Mouse (Mus musculus): Measurements from ENCODE around the gene Rasip1. TPM values are rescaled to one million over a fixed set of nuclear protein-coding genes. Genes with fewer than 3 reads are reported as not detected.

Gene Rasip1
- polyA plus RNA-seq, 1 experiment from 2014 or later, result 6.4 TPM

DNA sequence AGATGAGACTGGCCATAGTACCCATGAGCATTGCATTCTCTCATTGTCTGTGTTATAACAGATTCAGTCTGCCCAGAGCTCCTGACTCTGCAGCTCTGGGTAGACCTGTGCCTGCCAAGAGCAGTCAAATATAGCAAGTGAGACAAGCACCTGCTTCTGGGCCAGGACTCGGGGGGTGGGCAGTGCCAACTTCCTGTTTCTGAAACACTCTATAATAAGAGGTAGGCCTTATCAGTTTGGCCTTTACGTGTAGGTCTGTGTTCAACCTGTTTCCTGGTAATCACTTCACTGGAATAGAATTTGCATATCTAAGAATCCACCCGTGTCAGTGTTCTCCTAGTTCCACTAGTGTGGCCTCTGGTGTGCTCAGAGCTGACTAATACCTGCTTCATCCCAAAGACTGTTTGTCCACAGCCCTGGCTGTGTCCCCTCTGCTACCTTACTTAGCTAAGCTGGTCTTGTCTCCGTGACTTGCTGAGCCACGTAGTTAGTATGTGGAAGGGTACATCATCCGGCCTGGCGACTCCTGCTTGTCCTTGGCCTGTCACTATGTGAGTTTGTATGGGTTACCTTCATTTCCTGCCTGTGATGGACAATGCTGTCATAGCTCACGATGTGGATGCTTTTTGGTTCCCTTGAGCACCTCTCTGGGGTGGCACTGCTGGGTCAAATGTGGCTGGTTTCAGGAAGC lies 53.9 kb downstream of the Rasip1 start:
- no peaks in the 10 kb centered on the region for H3K36me3 ChIP-seq (ENCODE audit: control insufficient read depth, insufficient read depth, low read length)
- H3K4me3 ChIP-seq (ENCODE audit: low read depth, low read length), result no peak overlapping the region
- no peaks in the 10 kb centered on the region for H3K9me3 ChIP-seq (ENCODE audit: control insufficient read depth, low read length)
- DNase-seq (ENCODE audit: low spot score), result no peak
- H3K9ac ChIP-seq (ENCODE audit: low read length), result no peak overlapping the region
- no peak for ATAC-seq (ENCODE audit: insufficient number of reproducible peaks, low FRiP score, low TSS enrichment, low read depth)
- H3K4me2 ChIP-seq (ENCODE audit: low read depth, severe bottlenecking), result no peak overlapping the region
- H3K4me1 ChIP-seq (ENCODE audit: control insufficient read depth, insufficient read depth, low read length), result peaks cover 3% of the 10 kb centered on the region
- H3K27me3 ChIP-seq (ENCODE audit: control insufficient read depth, insufficient read depth, low read length), result no peaks in the 10 kb centered on the region
- WGBS, result 86% methylated on average over 8 of the region's 8 CpGs
- H3K27ac ChIP-seq (replicated peaks; ENCODE audit: low read depth, low read length), result no peak overlapping the region

- Histone ChIP-seq H3K9ac (ENCODE audit: low read length) (peak overlapping the region; percentile 45; the same call in 1 of the 2 replicates), H3K9me3 (ENCODE audit: control insufficient read depth, low read length) (no peaks in the 10 kb centered on the region), H3K27ac (replicated peaks; ENCODE audit: low read depth, low read length) (no peak overlapping the region), H3K27me3 (ENCODE audit: control insufficient read depth, insufficient read depth, low read length) (no peaks in the 10 kb centered on the region), H3K36me3 (ENCODE audit: control insufficient read depth, insufficient read depth, low read length) (no peaks in the 10 kb centered on the region), H3K4me3 (ENCODE audit: low read depth, low read length) (no peak overlapping the region), H3K4me1 (ENCODE audit: control insufficient read depth, insufficient read depth, low read length) (peaks cover 5% of the 10 kb centered on the region), H3K4me2 (ENCODE audit: low read depth, severe bottlenecking) (peak overlapping the region; percentile 2; the same call in 1 of the 2 replicates)
- 34% methylated on average over 14 of the region's 14 CpGs for WGBS
- DNase-seq (ENCODE audit: low spot score) (peak; percentile 97), ATAC-seq (ENCODE audit: insufficient number of reproducible peaks, low FRiP score, low TSS enrichment, low read depth) (peak; percentile 56)
These were observed 55.1 kb downstream of the Rasip1 start for GRCm38 (mm10) chr7:45682144-45683126.

- ATAC-seq (ENCODE audit: insufficient number of reproducible peaks, low FRiP score, low TSS enrichment, low read depth), result no peak
- H3K27ac ChIP-seq (replicated peaks; ENCODE audit: low read depth, low read length), result no peak within 1 kb of the TSS
- no peak within 1 kb of the TSS for H3K4me2 ChIP-seq (ENCODE audit: low read depth, severe bottlenecking)
- H3K4me1 ChIP-seq (ENCODE audit: control insufficient read depth, insufficient read depth, low read length), result peaks cover 5% of the 10 kb centered on the region
- no peaks in the 10 kb centered on the region for H3K36me3 ChIP-seq (ENCODE audit: control insufficient read depth, insufficient read depth, low read length)
- H3K4me3 ChIP-seq (ENCODE audit: low read depth, low read length), result no peak within 1 kb of the TSS
- no peak within 1 kb of the TSS for H3K9ac ChIP-seq (ENCODE audit: low read length)
- H3K9me3 ChIP-seq (ENCODE audit: control insufficient read depth, low read length), result no peaks in the 10 kb centered on the region
- no peak for DNase-seq (ENCODE audit: low spot score)
- H3K27me3 ChIP-seq (ENCODE audit: control insufficient read depth, insufficient read depth, low read length), result no peaks in the 10 kb centered on the region
- 70% methylated on average over 7 of the region's 7 CpGs for WGBS
These were observed 56.2 kb downstream of the Rasip1 start, which contains the start of gene Ntn5 for GRCm38 (mm10) chr7:45683396-45684050. Ntn5 (plus strand) TSS chr7:45684022.

DNA sequence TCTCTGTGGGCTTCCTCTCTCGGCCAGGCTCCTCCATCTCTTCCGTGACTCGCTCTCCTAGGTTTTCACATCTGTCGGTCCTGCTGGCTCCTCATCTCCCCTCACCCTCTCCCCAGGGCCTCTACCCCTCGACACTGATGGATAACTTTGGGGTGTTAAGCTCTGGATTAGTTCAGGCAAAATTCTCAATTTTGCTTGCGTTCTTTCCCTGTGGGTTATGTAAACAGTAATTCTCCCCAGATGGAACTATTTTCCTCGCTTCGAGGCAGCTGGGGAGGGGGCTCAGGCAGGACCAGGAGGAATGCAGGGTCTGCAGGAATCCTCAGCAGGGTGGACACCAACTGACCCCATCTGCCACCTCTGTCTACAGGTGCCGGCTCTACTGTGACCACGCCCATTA lies 58.5 kb downstream of the Rasip1 start:
- H3K4me3 ChIP-seq (ENCODE audit: low read depth, low read length), result no peak overlapping the region
- H3K9me3 ChIP-seq (ENCODE audit: control insufficient read depth, low read length), result no peaks in the 10 kb centered on the region
- 0 out of 2 replicates have a peak overlapping the region, but pooled peaks have one; percentile 17 for H3K4me2 ChIP-seq (ENCODE audit: low read depth, severe bottlenecking)
- 33% methylated on average over 10 of the region's 10 CpGs for WGBS
- H3K9ac ChIP-seq (ENCODE audit: low read length), result 0 out of 2 replicates have a peak overlapping the region, but pooled peaks have one; percentile 27
- H3K4me1 ChIP-seq (ENCODE audit: control insufficient read depth, insufficient read depth, low read length), result peaks cover 5% of the 10 kb centered on the region
- H3K36me3 ChIP-seq (ENCODE audit: control insufficient read depth, insufficient read depth, low read length), result no peaks in the 10 kb centered on the region
- DNase-seq (ENCODE audit: low spot score), result no peak
- no peak for ATAC-seq (ENCODE audit: insufficient number of reproducible peaks, low FRiP score, low TSS enrichment, low read depth)
- H3K27me3 ChIP-seq (ENCODE audit: control insufficient read depth, insufficient read depth, low read length), result no peaks in the 10 kb centered on the region
- H3K27ac ChIP-seq (replicated peaks; ENCODE audit: low read depth, low read length), result no peak overlapping the region

DNA sequence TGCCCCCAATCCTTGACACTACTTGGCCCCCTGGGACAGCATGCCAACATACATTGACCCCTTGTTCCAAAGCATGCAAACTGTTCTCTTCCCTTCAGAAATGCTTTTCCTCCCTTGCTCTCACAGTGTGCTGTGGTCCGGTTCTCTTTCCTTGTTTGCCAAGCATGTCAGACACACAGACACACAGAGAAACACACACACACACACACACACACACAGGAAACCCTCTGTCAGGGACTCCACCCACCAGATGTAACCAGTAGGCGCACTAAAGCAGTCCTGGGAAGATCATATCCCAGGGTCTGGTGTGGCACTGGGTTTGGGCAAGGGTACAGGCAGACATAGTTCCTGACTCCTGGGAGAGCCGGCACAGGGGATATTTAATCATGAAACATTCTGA lies 59.6 kb downstream of the Rasip1 start:
- Histone ChIP-seq H3K4me3 (ENCODE audit: low read depth, low read length) (no peak overlapping the region), H3K27ac (replicated peaks; ENCODE audit: low read depth, low read length) (no peak overlapping the region), H3K27me3 (ENCODE audit: control insufficient read depth, insufficient read depth, low read length) (no peaks in the 10 kb centered on the region), H3K9ac (ENCODE audit: low read length) (no peak overlapping the region), H3K9me3 (ENCODE audit: control insufficient read depth, low read length) (no peaks in the 10 kb centered on the region), H3K36me3 (ENCODE audit: control insufficient read depth, insufficient read depth, low read length) (no peaks in the 10 kb centered on the region), H3K4me2 (ENCODE audit: low read depth, severe bottlenecking) (no peak overlapping the region), H3K4me1 (ENCODE audit: control insufficient read depth, insufficient read depth, low read length) (peaks cover 5% of the 10 kb centered on the region)
- ATAC-seq (ENCODE audit: insufficient number of reproducible peaks, low FRiP score, low TSS enrichment, low read depth), result no peak
- no peak for DNase-seq (ENCODE audit: low spot score)
- 85% methylated on average over 3 of the region's 3 CpGs for WGBS

Other genes with a start within 250 kb of the Rasip1 start
- gene Snrnp70, start 231.7 kb upstream of the Rasip1 start, polyA plus RNA-seq (2014; fragmentation: Nextera tagmentation; extraction: Ambion mirVana), result 87.5 and 93.0 TPM in 2 replicates
- not detected in 2 replicates for gene Kcna7, start 221.8 kb upstream of the Rasip1 start, polyA plus RNA-seq (2014; fragmentation: Nextera tagmentation; extraction: Ambion mirVana)
- gene Ntf5, start 213.8 kb upstream of the Rasip1 start, polyA plus RNA-seq (2014; fragmentation: Nextera tagmentation; extraction: Ambion mirVana), result 3.8 and 4.1 TPM in 2 replicates
- not detected in 2 replicates for gene Lhb, start 206.7 kb upstream of the Rasip1 start, polyA plus RNA-seq (2014; fragmentation: Nextera tagmentation; extraction: Ambion mirVana)
- 39.1 and 41.8 TPM in 2 replicates for gene Gys1, start 192.6 kb upstream of the Rasip1 start, polyA plus RNA-seq (2014; fragmentation: Nextera tagmentation; extraction: Ambion mirVana)
- gene Ruvbl2, start 189.4 kb upstream of the Rasip1 start, polyA plus RNA-seq (2014; fragmentation: Nextera tagmentation; extraction: Ambion mirVana), result 184 and 187 TPM in 2 replicates
- 4,688 and 5,046 TPM in 2 replicates for gene Ftl1, start 167.6 kb upstream of the Rasip1 start, polyA plus RNA-seq (2014; fragmentation: Nextera tagmentation; extraction: Ambion mirVana)
- 186 and 191 TPM in 2 replicates for gene Bax, start 160.6 kb upstream of the Rasip1 start, polyA plus RNA-seq (2014; fragmentation: Nextera tagmentation; extraction: Ambion mirVana)
- 1.1 and 1.5 TPM in 2 replicates for gene Tulp2, start 145.6 kb upstream of the Rasip1 start, polyA plus RNA-seq (2014; fragmentation: Nextera tagmentation; extraction: Ambion mirVana)
- not detected in 2 replicates for gene Gm45808, start 140.7 kb upstream of the Rasip1 start, polyA plus RNA-seq (2014; fragmentation: Nextera tagmentation; extraction: Ambion mirVana)
- gene Dhdh, start 138.7 kb upstream of the Rasip1 start, polyA plus RNA-seq (2014; fragmentation: Nextera tagmentation; extraction: Ambion mirVana), result 3.3 and 4.3 TPM in 2 replicates
- gene Nucb1, start 117.1 kb upstream of the Rasip1 start, polyA plus RNA-seq (2014; fragmentation: Nextera tagmentation; extraction: Ambion mirVana), result 116 and 122 TPM in 2 replicates
- 19.5 and 21.9 TPM in 2 replicates for gene Ppp1r15a, start 101.2 kb upstream of the Rasip1 start, polyA plus RNA-seq (2014; fragmentation: Nextera tagmentation; extraction: Ambion mirVana)
- 0.52 and 0.64 TPM in 2 replicates for gene Plekha4, start 101.2 kb upstream of the Rasip1 start, polyA plus RNA-seq (2014; fragmentation: Nextera tagmentation; extraction: Ambion mirVana)
- 0.58 and 1.0 TPM in 2 replicates for gene Hsd17b14, start 72.6 kb upstream of the Rasip1 start, polyA plus RNA-seq (2014; fragmentation: Nextera tagmentation; extraction: Ambion mirVana)
- gene Bcat2, start 57.3 kb upstream of the Rasip1 start, polyA plus RNA-seq (2014; fragmentation: Nextera tagmentation; extraction: Ambion mirVana), result 50.7 and 54.2 TPM in 2 replicates
- gene Fgf21, start 12.0 kb upstream of the Rasip1 start, polyA plus RNA-seq (2014; fragmentation: Nextera tagmentation; extraction: Ambion mirVana), result not detected in 2 replicates
- 0.07 TPM in 1 of 2 replicates, not detected in the other for gene Fut1, start 10.2 kb upstream of the Rasip1 start, polyA plus RNA-seq (2014; fragmentation: Nextera tagmentation; extraction: Ambion mirVana)
- not detected in 2 replicates for gene Izumo1, start 5.7 kb upstream of the Rasip1 start, polyA plus RNA-seq (2014; fragmentation: Nextera tagmentation; extraction: Ambion mirVana)
- 2.8 and 5.1 TPM in 2 replicates for gene Mamstr, start 12.5 kb downstream of the Rasip1 start, polyA plus RNA-seq (2014; fragmentation: Nextera tagmentation; extraction: Ambion mirVana)
- 0.12 and 0.28 TPM in 2 replicates for gene Fut2, start 38.9 kb downstream of the Rasip1 start, polyA plus RNA-seq (2014; fragmentation: Nextera tagmentation; extraction: Ambion mirVana)
- 0.24 and 0.44 TPM in 2 replicates for gene Ntn5, start 56.5 kb downstream of the Rasip1 start, polyA plus RNA-seq (2014; fragmentation: Nextera tagmentation; extraction: Ambion mirVana)
- gene Sec1, start 66.9 kb downstream of the Rasip1 start, polyA plus RNA-seq (2014; fragmentation: Nextera tagmentation; extraction: Ambion mirVana), result 0.11 and 0.37 TPM in 2 replicates
- 5.1 and 5.5 TPM in 2 replicates for gene Car11, start 72.4 kb downstream of the Rasip1 start, polyA plus RNA-seq (2014; fragmentation: Nextera tagmentation; extraction: Ambion mirVana)
- 4.2 and 4.9 TPM in 2 replicates for gene Dbp, start 77.6 kb downstream of the Rasip1 start, polyA plus RNA-seq (2014; fragmentation: Nextera tagmentation; extraction: Ambion mirVana)
- gene Rpl18, start 88.0 kb downstream of the Rasip1 start, polyA plus RNA-seq (2014; fragmentation: Nextera tagmentation; extraction: Ambion mirVana), result 1,181 and 1,244 TPM in 2 replicates
- 28.4 and 28.5 TPM in 2 replicates for gene Sphk2, start 90.5 kb downstream of the Rasip1 start, polyA plus RNA-seq (2014; fragmentation: Nextera tagmentation; extraction: Ambion mirVana)
- gene Fam83e, start 93.7 kb downstream of the Rasip1 start, polyA plus RNA-seq (2014; fragmentation: Nextera tagmentation; extraction: Ambion mirVana), result 0.65 and 0.82 TPM in 2 replicates
- gene Spaca4, start 98.3 kb downstream of the Rasip1 start, polyA plus RNA-seq (2014; fragmentation: Nextera tagmentation; extraction: Ambion mirVana), result not detected in 2 replicates
- 3.6 and 4.6 TPM in 2 replicates for gene Lmtk3, start 156.2 kb downstream of the Rasip1 start, polyA plus RNA-seq (2014; fragmentation: Nextera tagmentation; extraction: Ambion mirVana)
- gene Sult2b1, start 157.2 kb downstream of the Rasip1 start, polyA plus RNA-seq (2014; fragmentation: Nextera tagmentation; extraction: Ambion mirVana), result 0.77 and 3.2 TPM in 2 replicates
- 176 TPM in 2 replicates for gene Cyth2, start 187.1 kb downstream of the Rasip1 start, polyA plus RNA-seq (2014; fragmentation: Nextera tagmentation; extraction: Ambion mirVana)
- 1.4 and 1.5 TPM in 2 replicates for gene Kcnj14, start 197.3 kb downstream of the Rasip1 start, polyA plus RNA-seq (2014; fragmentation: Nextera tagmentation; extraction: Ambion mirVana)
- gene Grwd1, start 203.5 kb downstream of the Rasip1 start, polyA plus RNA-seq (2014; fragmentation: Nextera tagmentation; extraction: Ambion mirVana), result 90.6 and 94.3 TPM in 2 replicates
- 72.7 and 97.1 TPM in 2 replicates for gene Kdelr1, start 245.3 kb downstream of the Rasip1 start, polyA plus RNA-seq (2014; fragmentation: Nextera tagmentation; extraction: Ambion mirVana)